ENCODE assay signal across 24 mouse cellular contexts in the genomic region with DNA sequence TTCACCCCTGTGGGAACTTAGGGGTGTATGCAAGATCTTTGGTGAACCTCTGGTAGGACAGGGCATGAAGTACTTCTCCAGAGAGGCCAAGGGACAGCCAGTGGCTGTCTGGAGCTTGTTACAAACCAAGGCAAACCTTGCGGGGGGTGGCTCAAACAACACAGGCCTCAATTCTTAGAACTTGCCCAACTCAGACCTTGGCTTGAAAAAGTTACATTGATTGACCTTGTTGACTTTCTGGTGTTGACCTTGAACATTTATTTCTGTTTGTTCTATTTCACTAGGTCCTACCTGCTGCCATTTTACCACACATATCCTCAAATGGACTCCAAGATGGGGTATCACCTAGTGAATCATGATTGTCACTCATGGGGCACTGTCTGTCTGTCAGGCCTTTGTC. TPM values are rescaled to one million over a fixed set of nuclear protein-coding genes. Genes with fewer than 3 reads are reported as not detected.
"Had no signal": no experiment of that assay in that cellular context is flagged by ENCODE, and none has a peak within 500 bp of the region (broad histone marks: within the 10 kb centered on the region; RNA-seq: fewer than 3 reads in every experiment).

No protein-coding gene starts in this region.

- H3K36me3 ChIP-seq: midbrain, embryonic 13.5 days; midbrain, embryonic 15.5 days; neural tube, embryonic 12.5 days; stomach, embryonic 15.5 days had no signal

- H3K4me3 ChIP-seq: megakaryocyte, embryonic 14.5 days; midbrain, embryonic 13.5 days; midbrain, embryonic 15.5 days; neural tube, embryonic 12.5 days; stomach, embryonic 15.5 days had no signal

- H3K9ac ChIP-seq: lung, embryonic 14.5 days; midbrain, embryonic 13.5 days; midbrain, embryonic 15.5 days; neural tube, embryonic 12.5 days; stomach, embryonic 15.5 days had no signal

- H3K9me3 ChIP-seq: midbrain, embryonic 13.5 days; midbrain, embryonic 15.5 days; stomach, embryonic 15.5 days had no signal

- H3K27ac ChIP-seq: macrophage; midbrain, embryonic 13.5 days; midbrain, embryonic 15.5 days; neural tube, embryonic 12.5 days; stomach, embryonic 15.5 days; stomach, postnatal 0 days had no signal

- ATAC-seq: midbrain, embryonic 13.5 days; midbrain, embryonic 15.5 days had no signal

- H3K4me1 ChIP-seq: megakaryocyte, embryonic 14.5 days; midbrain, embryonic 13.5 days; midbrain, embryonic 15.5 days; neural tube, embryonic 12.5 days; stomach, embryonic 15.5 days had no signal

- H3K4me2 ChIP-seq: lung, embryonic 14.5 days; midbrain, embryonic 11.5 days; midbrain, embryonic 13.5 days; midbrain, embryonic 15.5 days; neural tube, embryonic 12.5 days; stomach, embryonic 15.5 days had no signal

- DNase-seq: lung, adult 18-20 months; lung, embryonic 14.5 days; lung, postnatal 10 days; right cerebral cortex, postnatal 14 days; thymus, adult 2 months; thymus, postnatal 25 days; thymus, postnatal 4 days had no signal

- H3K27me3 ChIP-seq: megakaryocyte, embryonic 14.5 days; midbrain, embryonic 13.5 days; midbrain, embryonic 15.5 days; neural tube, embryonic 12.5 days; stomach, embryonic 15.5 days had no signal

RNA-seq across cellular contexts. Expression of a gene that starts 2.9 kb away (rescaled TPM):
- total RNA-seq: megakaryocyte progenitor cell, adult 5-6 weeks; midbrain, postnatal 0 days; monocyte, adult 5-6 weeks; neutrophil, adult 5-6 weeks had no signal
- polyA plus RNA-seq: macrophage; midbrain, embryonic 11.5 days; midbrain, embryonic 15.5 days; midbrain, postnatal 0 days; neural tube, embryonic 12.5 days; neural tube, embryonic 14.5 days had no signal

RNA-seq across cellular contexts. Expression of a gene that starts 28.0 kb away (rescaled TPM):
- total RNA-seq: megakaryocyte progenitor cell, adult 5-6 weeks; midbrain, postnatal 0 days had no signal
- polyA plus RNA-seq: lung, embryonic 14.5 days; lung, embryonic 16.5 days; macrophage; midbrain, embryonic 11.5 days; midbrain, embryonic 13.5 days; midbrain, embryonic 15.5 days; midbrain, postnatal 0 days; neural tube, embryonic 12.5 days; neural tube, embryonic 14.5 days; testis, adult 2 months; urinary bladder, adult 2 months had no signal

RNA-seq across cellular contexts. Expression of a gene that starts 51.8 kb away (rescaled TPM):
- total RNA-seq: megakaryocyte progenitor cell, adult 5-6 weeks; midbrain, postnatal 0 days; monocyte, adult 5-6 weeks; neutrophil, adult 5-6 weeks had no signal
- polyA plus RNA-seq: lung, embryonic 14.5 days; macrophage; midbrain, embryonic 11.5 days; midbrain, embryonic 13.5 days; midbrain, embryonic 15.5 days; neural tube, embryonic 12.5 days; neural tube, embryonic 14.5 days; spleen, adult 2 months; stomach, embryonic 15.5 days; urinary bladder, adult 2 months had no signal

RNA-seq across cellular contexts. Expression of a gene that starts 57.0 kb away (rescaled TPM):
- total RNA-seq: megakaryocyte progenitor cell, adult 5-6 weeks; midbrain, postnatal 0 days; monocyte, adult 5-6 weeks; neutrophil, adult 5-6 weeks had no signal
- polyA plus RNA-seq: lung, embryonic 14.5 days; macrophage; midbrain, embryonic 11.5 days; midbrain, embryonic 15.5 days; midbrain, postnatal 0 days; neural tube, embryonic 12.5 days; urinary bladder, adult 2 months had no signal
